Mouse (Mus musculus): ENCODE data around the gene Tmem52b. TPM values are rescaled to one million over a fixed set of nuclear protein-coding genes. Genes with fewer than 3 reads are reported as not detected.
"Not testable (repeated sequence)": the region's sequence is repeated elsewhere in the genome, so short reads cannot be mapped to it uniquely, and the experiment has no call there.

Gene Tmem52b
- polyA plus RNA-seq (2017; shearing (Covaris generic)) = not detected

- no peak for ATAC-seq
These were observed at the start of gene Tmem52b for GRCm38 (mm10) chr6:129512367-129512766. Gene Tmem52b, plus strand, starts transcription at chr6:129512555.

- ATAC-seq = no peak
These were observed 41.0 kb upstream of the Tmem52b start for GRCm38 (mm10) chr6:129471386-129471785.

- ATAC-seq = no peak
These were observed 39.7 kb upstream of the Tmem52b start for GRCm38 (mm10) chr6:129472627-129473026.

GRCm38 (mm10) chr6:129476404-129477126 is 35.8 kb upstream of the Tmem52b start:
- ATAC-seq = peak; percentile 78

GRCm38 (mm10) chr6:129480089-129480958 is 32.0 kb upstream of the Tmem52b start:
- no peak for ATAC-seq

GRCm38 (mm10) chr6:129494924-129495323 is 17.4 kb upstream of the Tmem52b start:
- no peak for ATAC-seq

GRCm38 (mm10) chr6:129497345-129498218 is 14.8 kb upstream of the Tmem52b start:
- ATAC-seq = no peak

- ATAC-seq = not testable (repeated sequence)
These were observed 12.8 kb upstream of the Tmem52b start for GRCm38 (mm10) chr6:129499516-129499915.

GRCm38 (mm10) chr6:129503471-129503870 is 8.9 kb upstream of the Tmem52b start:
- no peak for ATAC-seq

GRCm38 (mm10) chr6:129507024-129507423 is 5.3 kb upstream of the Tmem52b start, which contains the start of gene Olr1:
Gene Olr1, minus strand, starts transcription at chr6:129507165.
- ATAC-seq = no peak

GRCm38 (mm10) chr6:129510120-129510911 is 2.0 kb upstream of the Tmem52b start:
- ATAC-seq = no peak

- ATAC-seq = no peak
These were observed 513 bp downstream of the Tmem52b start for GRCm38 (mm10) chr6:129512868-129513267.

GRCm38 (mm10) chr6:129513409-129513808 is 1.1 kb downstream of the Tmem52b start:
- ATAC-seq = no peak

- no peak for ATAC-seq
These were observed 2.0 kb downstream of the Tmem52b start for GRCm38 (mm10) chr6:129514376-129514775.

GRCm38 (mm10) chr6:129515068-129515467 is 2.7 kb downstream of the Tmem52b start:
- no peak for ATAC-seq

GRCm38 (mm10) chr6:129516388-129516787 is 4.0 kb downstream of the Tmem52b start:
- no peak for ATAC-seq

GRCm38 (mm10) chr6:129517752-129518408 is 5.5 kb downstream of the Tmem52b start:
- ATAC-seq = peak; percentile 63

GRCm38 (mm10) chr6:129526069-129526468 is 13.7 kb downstream of the Tmem52b start:
- no peak for ATAC-seq

- ATAC-seq = no peak
These were observed 15.1 kb downstream of the Tmem52b start for GRCm38 (mm10) chr6:129527416-129527815.

- ATAC-seq = no peak
These were observed 17.2 kb downstream of the Tmem52b start for GRCm38 (mm10) chr6:129529605-129530004.

- ATAC-seq = no peak
These were observed 17.9 kb downstream of the Tmem52b start for GRCm38 (mm10) chr6:129530261-129530660.

All from inflammation-experienced regulatory T-cells, adult 6 months (primary cell).